Mouse (Mus musculus): Measurements from ENCODE around the gene Utrn. TPM values are rescaled to one million over a fixed set of nuclear protein-coding genes. Genes with fewer than 3 reads are reported as not detected.

Gene Utrn
- total RNA-seq, 2 experiments from 2014 or later: 61.6 to 61.7 TPM

DNA sequence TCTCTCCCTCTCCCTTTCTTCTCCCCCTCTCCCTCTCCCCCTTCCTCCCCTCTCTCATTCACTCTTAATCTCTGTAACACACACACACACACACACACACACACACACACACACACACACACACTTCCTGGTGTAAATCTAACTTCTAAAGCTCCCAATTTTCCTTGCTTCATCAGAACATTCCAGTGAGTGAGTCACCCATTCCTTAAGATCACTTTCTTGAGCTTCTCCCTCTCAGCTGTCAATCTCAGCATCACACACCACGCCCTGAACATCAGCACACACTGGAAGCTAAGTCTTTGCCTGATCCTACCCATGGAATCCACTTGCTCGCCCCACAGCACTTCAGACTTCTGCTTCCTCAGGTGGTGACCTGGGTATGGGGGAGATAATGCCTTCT lies 58.3 kb downstream of the Utrn start:
- intact Hi-C loops (cut with DNase I): loop anchor here (10.0 kb wide), 1 partner anchor 104 kb away; no protein-coding TSS in a partner anchor
- no peak for DNase-seq (ENCODE audit: low spot score in 2 of 2)

GRCm38 (mm10) chr10:12809702-12810101 lies 59.5 kb downstream of the Utrn start:
- no peak for DNase-seq (ENCODE audit: low spot score in 2 of 2)
- intact Hi-C loops (cut with DNase I): loop anchor here (10.0 kb wide), 1 partner anchor 105 kb away; no protein-coding TSS in a partner anchor

GRCm38 (mm10) chr10:12808467-12808866 lies 60.7 kb downstream of the Utrn start:
- intact Hi-C loops (cut with DNase I): no loop called here

DNA sequence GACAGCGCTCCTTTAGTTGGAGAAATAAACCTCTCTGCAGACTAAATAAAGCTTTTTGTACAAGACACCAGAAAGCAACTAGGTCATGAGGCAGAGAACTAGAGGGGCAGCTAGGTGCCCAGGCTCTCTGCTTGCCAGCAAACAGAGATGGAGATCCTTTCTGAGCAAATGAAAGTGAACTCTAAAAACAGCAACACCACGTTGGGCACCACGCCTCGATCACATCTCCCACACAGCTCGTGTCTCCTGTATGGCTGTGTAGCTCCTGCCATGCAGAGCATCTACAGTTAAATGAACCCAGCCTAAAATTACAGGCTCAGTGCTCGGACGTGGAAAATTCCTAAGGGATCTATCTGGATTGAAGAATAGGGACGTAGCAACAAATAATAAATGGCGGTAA lies 61.5 kb downstream of the Utrn start:
- intact Hi-C loops (cut with DNase I): no loop called here
- peak; percentile 32 to 45 for DNase-seq (ENCODE audit: low spot score in 2 of 2)

More at GRCm38 (mm10) chr10:12808467-12808866, 60.7 kb downstream of the Utrn start:
- no peak for DNase-seq (ENCODE audit: low spot score in 2 of 2)

- no peak for DNase-seq (ENCODE audit: low spot score in 2 of 2)
- intact Hi-C loops (cut with DNase I): no loop called here
Observed at GRCm38 (mm10) chr10:12805826-12806225, 63.3 kb downstream of the Utrn start.

GRCm38 (mm10) chr10:12803939-12804338 lies 65.2 kb downstream of the Utrn start:
- intact Hi-C loops (cut with DNase I): no loop called here
- no peak for DNase-seq (ENCODE audit: low spot score in 2 of 2)

- intact Hi-C loops (cut with DNase I): loop anchor here (5.0 kb wide), 1 partner anchor 68 kb away; the partner anchor contains the start of gene Utrn
- no peak for DNase-seq (ENCODE audit: low spot score in 2 of 2)
Observed at GRCm38 (mm10) chr10:12799416-12799815, 69.7 kb downstream of the Utrn start.

- DNase-seq (ENCODE audit: low spot score in 2 of 2): no peak
- intact Hi-C loops (cut with DNase I): loop anchor here (5.0 kb wide), 1 partner anchor 69 kb away; the partner anchor contains the start of gene Utrn
Observed at GRCm38 (mm10) chr10:12798248-12798647, 70.9 kb downstream of the Utrn start.

GRCm38 (mm10) chr10:12796510-12796840 lies 72.7 kb downstream of the Utrn start:
- intact Hi-C loops (cut with DNase I): loop anchor here (5.0 kb wide), 1 partner anchor 71 kb away; the partner anchor contains the start of gene Utrn
- no peak for DNase-seq (ENCODE audit: low spot score in 2 of 2)

DNA sequence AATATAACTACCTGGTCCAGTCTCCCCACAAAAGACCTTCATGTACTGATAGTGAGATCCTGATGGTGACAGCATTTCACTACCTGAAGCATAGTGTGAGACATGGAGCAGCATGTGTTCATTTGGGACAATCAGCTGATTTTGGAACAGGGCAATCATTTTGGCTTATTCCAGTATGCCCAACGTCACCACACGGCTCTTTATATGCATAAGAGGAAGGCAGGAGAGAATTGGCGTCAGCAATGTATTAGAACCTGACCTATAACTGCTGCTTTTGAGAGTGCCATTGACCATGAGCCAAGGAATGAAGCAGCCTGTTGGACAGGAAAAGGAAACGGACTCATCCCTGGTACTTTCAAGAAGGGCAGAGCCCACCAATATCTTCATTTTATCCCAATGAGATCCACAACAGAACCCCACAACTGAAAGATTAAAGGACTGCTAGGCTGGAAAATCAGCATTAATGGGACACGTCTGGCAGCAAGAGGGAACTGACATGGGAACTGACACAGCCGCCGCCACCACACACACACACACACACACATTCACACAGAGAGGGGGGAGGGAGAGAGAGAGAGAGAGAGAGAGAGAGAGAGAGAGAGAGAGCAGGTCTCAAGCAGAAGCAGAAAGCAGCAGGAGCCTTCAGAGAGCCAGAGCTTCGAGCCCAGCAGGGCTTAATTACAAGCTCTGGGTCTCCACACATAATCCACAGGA lies 73.2 kb downstream of the Utrn start:
- intact Hi-C loops (cut with DNase I): loop anchor here (5.0 kb wide), 1 partner anchor 71 kb away; the partner anchor contains the start of gene Utrn
- no peak for DNase-seq (ENCODE audit: low spot score in 2 of 2)

DNA sequence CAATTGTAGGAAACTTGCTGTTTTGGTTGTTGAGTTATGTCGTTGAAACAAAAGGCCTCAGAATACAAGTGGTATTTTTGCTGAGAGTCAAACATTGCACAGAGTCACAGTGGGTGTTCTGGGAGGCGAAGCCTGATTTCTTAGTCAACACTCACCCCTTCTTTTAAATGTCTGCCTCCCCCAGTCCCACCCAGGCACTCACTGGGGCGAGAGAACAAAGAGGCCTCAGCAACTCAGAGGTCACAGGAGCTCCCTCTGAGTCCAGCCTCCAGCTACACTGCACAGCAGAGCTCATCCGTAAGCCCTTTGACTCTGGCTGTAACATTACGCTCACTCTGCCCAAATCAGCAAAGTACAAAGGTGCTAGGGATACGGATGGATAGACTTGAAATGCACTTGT lies 77.1 kb downstream of the Utrn start:
- intact Hi-C loops (cut with DNase I): no loop called here
- no peak for DNase-seq (ENCODE audit: low spot score in 2 of 2)

- intact Hi-C loops (cut with DNase I): no loop called here
- no peak for DNase-seq (ENCODE audit: low spot score in 2 of 2)
Observed at GRCm38 (mm10) chr10:12790881-12791280, 78.3 kb downstream of the Utrn start.

DNA sequence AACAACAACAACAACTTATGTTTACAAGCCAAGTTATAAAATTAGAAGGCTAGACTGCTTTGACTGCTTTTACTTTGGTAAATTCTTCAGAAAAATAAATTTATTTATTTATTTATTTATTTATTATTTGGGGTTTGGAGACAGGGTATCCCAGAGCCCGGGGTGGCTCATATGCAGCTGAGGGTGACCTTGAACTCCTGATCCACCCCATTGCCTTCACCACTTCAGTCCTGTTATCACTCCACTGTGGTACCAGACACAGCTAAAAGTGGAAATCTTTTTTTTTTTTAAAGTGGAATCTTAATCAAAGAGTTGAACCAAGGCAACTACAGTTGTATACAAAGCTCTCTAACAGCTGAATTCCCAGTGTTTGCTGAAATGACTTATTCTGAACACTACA lies 80.6 kb downstream of the Utrn start:
- no peak for DNase-seq (ENCODE audit: low spot score in 2 of 2)
- intact Hi-C loops (cut with DNase I): no loop called here

DNA sequence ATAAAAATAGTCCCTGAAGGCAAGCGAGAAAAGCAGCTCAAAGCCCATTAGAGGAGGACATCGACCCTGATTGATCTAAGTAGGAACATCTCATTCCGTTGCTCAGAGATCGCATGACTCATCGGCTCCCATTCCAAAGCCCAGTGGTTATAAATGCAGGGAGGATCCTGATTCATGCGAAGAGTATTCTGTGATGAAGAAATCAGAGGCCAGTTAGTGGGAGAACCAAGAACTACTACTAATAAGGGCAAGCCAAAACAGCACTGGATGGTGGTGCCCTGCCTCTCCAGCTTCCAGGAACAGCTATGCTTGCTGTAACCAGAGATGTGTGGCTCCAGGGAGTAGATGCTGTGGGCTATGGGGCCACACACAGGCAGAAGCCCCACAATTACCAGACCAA lies 81.2 kb downstream of the Utrn start:
- intact Hi-C loops (cut with DNase I): no loop called here
- no peak for DNase-seq (ENCODE audit: low spot score in 2 of 2)

DNA sequence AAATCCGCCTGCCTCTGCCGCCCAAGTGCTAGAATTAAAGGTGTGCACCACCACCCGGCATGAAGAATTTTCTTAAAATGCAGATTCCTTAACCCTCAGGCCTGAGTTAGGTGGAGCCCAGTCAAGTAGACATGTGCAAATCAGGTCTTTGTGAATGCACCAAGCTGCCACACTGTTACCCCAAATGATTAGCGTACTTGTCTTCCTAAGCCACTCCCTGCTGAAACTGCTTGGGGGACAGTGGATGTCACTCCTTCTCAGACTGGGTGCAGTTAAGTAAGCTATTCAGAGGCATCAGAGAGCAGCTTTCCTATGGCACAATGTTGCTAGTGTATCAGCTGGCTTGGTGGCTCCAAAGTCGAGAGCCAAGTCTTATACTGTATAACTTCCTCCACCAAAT lies 83.9 kb downstream of the Utrn start:
- no peak for DNase-seq (ENCODE audit: low spot score in 2 of 2)
- intact Hi-C loops (cut with DNase I): no loop called here

DNA sequence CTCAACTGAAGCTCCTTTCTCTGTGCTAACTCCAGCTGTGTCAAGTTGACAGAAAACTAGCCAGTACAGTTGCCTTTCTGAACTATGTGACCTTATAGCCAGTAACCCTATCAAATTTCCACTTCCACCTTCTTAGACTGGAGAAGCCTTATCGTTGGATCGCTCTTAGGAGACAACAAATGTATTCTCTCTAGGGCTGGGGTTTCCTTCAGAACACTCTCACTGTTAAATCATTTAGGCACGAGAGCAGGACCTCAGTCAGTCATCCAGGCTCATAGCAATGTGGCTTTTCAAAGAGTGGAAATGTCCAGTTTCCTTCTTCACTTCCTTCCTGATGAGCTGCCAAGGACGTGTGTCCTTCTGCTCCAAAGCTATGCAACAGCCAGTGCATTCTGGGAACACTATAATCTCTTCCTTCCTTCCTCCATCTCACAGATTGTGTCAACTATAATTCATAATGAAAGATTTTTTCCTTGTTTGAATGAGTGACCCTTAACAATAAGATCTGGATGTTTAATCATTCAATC lies 87.7 kb downstream of the Utrn start:
- DNase-seq (ENCODE audit: low spot score in 2 of 2): no peak
- intact Hi-C loops (cut with DNase I): no loop called here

- intact Hi-C loops (cut with DNase I): no loop called here
- DNase-seq (ENCODE audit: low spot score in 2 of 2): no peak
Observed at GRCm38 (mm10) chr10:12773178-12773577, 96.0 kb downstream of the Utrn start.

GRCm38 (mm10) chr10:12771511-12771910 lies 97.7 kb downstream of the Utrn start:
- no peak for DNase-seq (ENCODE audit: low spot score in 2 of 2)
- intact Hi-C loops (cut with DNase I): no loop called here

- no peak for DNase-seq (ENCODE audit: low spot score in 2 of 2)
- intact Hi-C loops (cut with DNase I): no loop called here
Observed at GRCm38 (mm10) chr10:12762668-12763067, 106.5 kb downstream of the Utrn start.

DNA sequence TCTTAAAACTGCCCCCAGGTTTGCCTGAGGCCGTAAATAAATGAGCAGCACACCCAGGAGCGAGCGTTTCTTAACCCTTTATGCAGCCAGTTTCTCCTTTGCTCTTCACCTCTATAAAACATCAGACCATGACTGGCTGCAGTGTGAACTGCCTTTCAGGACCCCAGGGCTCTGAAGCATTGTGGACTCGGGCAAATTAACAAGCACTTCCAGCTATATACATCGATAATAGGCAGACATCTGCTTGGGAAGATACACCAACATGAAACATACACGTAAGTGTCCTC lies 110.5 kb downstream of the Utrn start:
- intact Hi-C loops (cut with DNase I): no loop called here
- no peak for DNase-seq (ENCODE audit: low spot score in 2 of 2)

DNA sequence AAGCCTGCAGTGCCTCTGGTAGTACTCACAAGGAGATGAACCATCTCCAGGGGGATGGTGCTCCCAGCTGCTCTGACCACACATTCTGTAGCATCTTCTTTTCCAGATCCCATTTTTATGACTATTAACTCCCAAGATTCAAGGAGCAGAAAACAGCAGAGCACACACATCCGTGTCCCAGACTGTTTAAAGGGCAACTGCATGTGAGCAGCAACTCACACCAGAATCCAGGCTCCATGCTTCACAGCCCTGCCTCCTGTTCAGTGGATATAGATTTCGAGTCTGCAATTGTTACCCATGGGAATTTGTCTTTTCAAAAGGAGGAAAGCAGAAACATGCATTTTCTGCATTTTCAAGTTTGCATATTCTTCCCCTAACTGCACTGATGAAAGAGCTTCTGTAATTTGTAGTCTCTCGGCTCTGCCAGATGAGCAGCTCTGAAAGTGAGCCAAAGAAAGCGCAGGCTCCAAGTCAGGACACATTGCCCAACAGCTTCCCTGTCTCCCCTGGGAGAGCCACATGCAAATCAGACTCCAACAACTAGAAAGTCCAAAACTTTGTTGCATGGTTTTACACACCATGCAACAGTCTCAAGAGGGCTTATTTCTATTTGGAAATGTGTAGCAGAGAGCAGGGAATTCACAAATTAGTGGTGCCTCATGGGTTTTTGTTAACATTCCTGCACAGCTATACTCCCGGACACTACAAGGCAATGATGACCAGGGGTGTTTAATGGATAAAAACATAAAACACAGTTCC lies 111.0 kb downstream of the Utrn start:
- intact Hi-C loops (cut with DNase I): no loop called here
- DNase-seq (ENCODE audit: low spot score in 2 of 2): no peak

Measured in left cerebral cortex, postnatal 36 days (tissue).